Mouse (Mus musculus) central nervous system, embryonic 14 days (tissue): ENCODE results near the gene Vmn2r72. TPM values are rescaled to one million over a fixed set of nuclear protein-coding genes. Genes with fewer than 3 reads are reported as not detected.

Experiments
- polyA plus RNA-seq: library from polyadenylated mRNA; depleted of rRNA; stranded (reverse); fragments of >200 nt; gene quantifications from 2 replicates; pipeline ENCODE4 v1.2.3, GENCODE M21; 2012; rRNA removed

Vmn2r72 gene
- polyA plus RNA-seq: not detected in 2 replicates

DNA sequence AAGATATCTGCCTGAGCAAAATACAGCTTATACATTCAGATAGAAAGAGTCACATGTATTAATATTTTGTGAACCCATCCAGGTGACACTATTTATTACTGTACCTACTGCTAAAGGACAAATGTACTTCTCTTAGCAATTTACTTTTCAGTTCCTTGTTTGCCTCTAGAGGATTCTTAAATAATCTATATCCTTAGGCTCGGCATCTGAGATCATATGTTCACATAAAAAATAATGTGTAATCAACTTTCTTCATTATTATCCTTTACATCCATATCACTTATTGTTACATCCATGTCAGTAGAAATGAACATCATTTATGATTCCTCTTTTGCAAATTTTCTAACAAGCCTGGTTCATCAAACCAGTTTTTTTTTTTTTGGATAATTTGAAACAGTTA, at the start of gene Vmn2r72:
Gene Vmn2r72, minus strand, starts transcription at position 101 of the 400 bp plus-strand sequence.

Other genes starting within 250 kb of the Vmn2r72 start
- gene Vmn2r71, start 192.0 kb downstream of the Vmn2r72 start, polyA plus RNA-seq: not detected in 2 replicates
- not detected in 2 replicates for gene Vmn2r70, start 185.9 kb downstream of the Vmn2r72 start, polyA plus RNA-seq
- gene Vmn2r73, start 121.2 kb upstream of the Vmn2r72 start, polyA plus RNA-seq: not detected in 2 replicates
- not detected in 2 replicates for gene Vmn2r74, start 206.5 kb upstream of the Vmn2r72 start, polyA plus RNA-seq